Mouse (Mus musculus): Measurements from ENCODE around the gene Hsf3.

DNA sequence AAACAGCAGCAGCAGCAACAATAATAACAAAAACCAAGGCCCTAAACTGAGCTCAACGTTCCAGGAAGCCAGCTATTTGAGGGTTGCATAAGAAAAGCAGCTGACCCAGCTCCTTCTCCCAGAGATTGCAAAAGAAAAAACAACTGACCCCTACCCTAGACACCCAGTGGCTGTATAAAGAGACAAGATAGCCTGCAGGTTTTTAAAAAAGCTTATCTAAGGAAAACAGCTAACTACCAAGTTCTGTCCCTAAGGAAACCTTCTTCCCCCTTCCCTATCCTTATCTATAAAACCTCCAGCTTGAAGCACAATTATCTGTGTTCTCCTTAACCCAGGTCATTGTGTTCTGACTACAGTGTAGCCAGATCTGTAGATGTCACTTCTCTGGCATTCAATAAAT, 38.4 kb downstream of the Hsf3 start:
- TF ChIP-seq CTCF (IDR thresholded peaks at IDR 0.05; ENCODE audit: control insufficient read depth, insufficient read depth, insufficient read length): no peak
- no peak for TF ChIP-seq MYOG (IDR thresholded peaks at IDR 0.05; ENCODE audit: control insufficient read depth, extremely low read depth, insufficient read length)
- no peak for TF ChIP-seq FOSL1 (IDR thresholded peaks at IDR 0.05; ENCODE audit: insufficient read depth, low read length, poor library complexity, severe bottlenecking)
- no peak for TF ChIP-seq MAX (IDR thresholded peaks at IDR 0.05)
- no peak for TF ChIP-seq MYOD1 (IDR thresholded peaks at IDR 0.05; ENCODE audit: control insufficient read depth, insufficient read length, low read depth)
- TF ChIP-seq USF1 (IDR thresholded peaks at IDR 0.05; ENCODE audit: low read depth): no peak
- no peak for TF ChIP-seq CEBPB (IDR thresholded peaks at IDR 0.05; ENCODE audit: low read depth)

Measured in C2C12 (cell line).